Mouse (Mus musculus) hindbrain, embryonic 15.5 days (tissue): ENCODE data around the gene Ccdc43. TPM values are rescaled to one million over a fixed set of nuclear protein-coding genes. Genes with fewer than 3 reads are reported as not detected.

ENCODE experiments used
- ATAC-seq: fragments of 200-750 bp; cut with Nextera tagmentation; 2 replicates; pipeline ENCODE4 v1.8.0; 2017; ENCODE audit warnings: low read depth, moderate number of reproducible peaks, moderate TSS enrichment; ENCODE audit not compliant: low FRiP score
- H3K27ac ChIP-seq: fragments of 300-500 bp; sonication (generic); replicated peaks from 2 replicates; pipeline ENCODE4 v1.5.1; 2015; ENCODE audit warnings: mild to moderate bottlenecking, inconsistent platforms
- H3K27me3 ChIP-seq: fragments of 300-500 bp; sonication (generic); 2 replicates; pipeline ENCODE4 v1.6.1; 2015; ENCODE audit warnings: control low read depth, inconsistent platforms
- H3K36me3 ChIP-seq: fragments of 300-500 bp; sonication (generic); 2 replicates; pipeline ENCODE4 v1.6.1; 2015; ENCODE audit warnings: control low read depth, inconsistent platforms
- H3K4me1 ChIP-seq: fragments of 300-500 bp; sonication (generic); replicated peaks from 2 replicates; pipeline ENCODE4 v1.6.1; 2015; ENCODE audit warnings: control low read depth, inconsistent platforms
- H3K4me2 ChIP-seq: fragments of 300-500 bp; sonication (generic); 2 replicates; pipeline ENCODE4 v1.6.1; 2015; ENCODE audit warnings: moderate library complexity, mild to moderate bottlenecking, inconsistent platforms
- H3K4me3 ChIP-seq: fragments of 300-500 bp; sonication (generic); 2 replicates; pipeline ENCODE4 v1.5.1; 2015; ENCODE audit warnings: mild to moderate bottlenecking, inconsistent platforms
- H3K9ac ChIP-seq: fragments of 300-500 bp; sonication (generic); 2 replicates; pipeline ENCODE4 v1.6.1; 2015; ENCODE audit warnings: inconsistent platforms
- H3K9me3 ChIP-seq: fragments of 300-500 bp; sonication (generic); 2 replicates; pipeline ENCODE4 v1.6.1; 2016; ENCODE audit warnings: control low read depth, inconsistent platforms
- WGBS: fragments of 180-500 bp; shearing (Covaris S2); methylation state at CpG from one replicate; pipeline ENCODE4 v1.1.7; 2015; 5-methylcytosine and 5-hydroxymethylcytosine counted together
- microRNA-seq: library from miRNA; unstranded; fragments of <30 nt; microRNA quantifications from one replicate; pipeline ENCODE4, GENCODE M21; 2016
- polyA plus RNA-seq: library from polyadenylated mRNA; unstranded; fragments of >200 nt; fragmentation: Nextera tagmentation; extraction: Ambion mirVana; gene quantifications from 2 replicates; pipeline ENCODE4 v1.2.1, GENCODE M21; 2015

Ccdc43 gene
- polyA plus RNA-seq, 1 experiment from 2014 or later, result 34.2 TPM

DNA sequence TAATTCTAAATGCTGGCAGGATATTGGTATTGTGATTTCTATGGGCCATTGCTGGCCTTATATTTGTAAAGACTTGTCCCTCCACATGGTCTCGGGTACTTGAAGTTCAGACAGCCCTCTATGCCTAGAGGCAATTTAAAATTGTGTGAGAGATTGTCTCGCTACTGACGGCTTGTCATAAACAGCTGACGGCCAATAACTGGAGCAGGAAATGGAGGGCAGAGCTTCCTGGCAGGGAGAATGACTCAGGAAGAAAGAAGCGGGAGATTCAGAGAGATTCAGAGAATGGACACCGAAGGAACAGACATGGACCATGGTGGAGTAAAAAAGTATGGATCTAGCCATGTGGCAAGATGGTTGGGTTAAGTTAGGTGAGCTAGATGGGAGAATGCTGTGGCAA, 40.7 kb downstream of the Ccdc43 start:
- Histone ChIP-seq H3K9me3 (no peaks in the 10 kb centered on the region), H3K27ac (no peak overlapping the region), H3K27me3 (no peaks in the 10 kb centered on the region), H3K36me3 (no peaks in the 10 kb centered on the region), H3K4me1 (no peaks in the 10 kb centered on the region), H3K4me3 (no peak overlapping the region), H3K4me2 (no peak overlapping the region), H3K9ac (no peak overlapping the region)
- ATAC-seq, result no peak
- 77% methylated on average over 6 of the region's 6 CpGs for WGBS

DNA sequence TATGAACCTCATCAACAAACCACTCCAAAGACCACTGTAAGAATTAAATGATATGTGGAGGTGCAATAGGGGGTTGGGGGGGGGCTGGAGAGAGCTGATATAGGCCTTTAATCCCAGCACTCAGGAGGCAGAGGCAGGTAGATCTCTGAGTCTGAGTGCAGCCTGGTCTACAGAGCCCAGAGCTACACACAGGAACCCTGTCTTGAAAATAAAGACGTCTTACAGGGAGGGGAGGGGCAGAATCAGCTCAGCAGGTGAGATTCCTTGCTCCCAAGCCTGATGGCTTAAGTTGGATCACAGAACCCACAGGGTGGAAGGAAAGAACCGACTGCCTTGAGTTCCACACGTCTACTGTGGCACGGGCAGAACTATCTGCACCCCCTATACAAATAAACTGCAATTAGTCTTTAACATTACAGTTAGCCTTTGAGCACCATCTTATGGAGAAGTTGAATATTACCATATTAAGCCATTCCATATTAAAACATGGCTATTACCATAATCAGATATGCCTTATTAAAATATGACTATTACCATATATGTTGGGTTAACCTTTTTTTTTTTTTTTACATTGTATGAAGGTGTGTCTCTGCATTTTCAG, 41.2 kb downstream of the Ccdc43 start:
- Histone ChIP-seq H3K4me3 (no peak overlapping the region), H3K4me2 (no peak overlapping the region), H3K4me1 (no peaks in the 10 kb centered on the region), H3K9ac (no peak overlapping the region), H3K27me3 (no peaks in the 10 kb centered on the region), H3K27ac (no peak overlapping the region), H3K36me3 (no peaks in the 10 kb centered on the region), H3K9me3 (no peaks in the 10 kb centered on the region)
- no peak for ATAC-seq
- 18% methylated on average over 4 of the region's 4 CpGs for WGBS

DNA sequence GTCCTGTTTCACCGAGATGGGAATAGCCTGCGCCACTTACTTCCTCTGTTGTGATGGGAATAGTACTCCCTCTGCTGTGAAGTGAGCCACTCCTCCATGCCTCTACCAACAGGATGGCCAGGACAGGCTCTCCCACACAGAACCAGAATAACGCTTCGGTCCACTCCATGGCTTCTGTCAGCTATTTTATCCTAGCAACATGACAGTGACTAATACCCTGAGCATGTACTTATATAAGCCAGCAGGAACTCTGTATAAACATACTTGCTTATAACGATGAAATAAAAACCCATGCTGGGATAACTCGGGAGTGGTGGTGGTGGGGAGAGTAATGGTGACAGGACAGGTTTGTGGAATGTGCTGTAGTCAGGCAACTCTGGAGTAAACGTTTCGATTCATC, 41.7 kb downstream of the Ccdc43 start:
- H3K4me1 ChIP-seq, result no peaks in the 10 kb centered on the region
- no peak overlapping the region for H3K27ac ChIP-seq
- no peaks in the 10 kb centered on the region for H3K36me3 ChIP-seq
- no peak overlapping the region for H3K4me3 ChIP-seq
- no peak overlapping the region for H3K9ac ChIP-seq
- H3K9me3 ChIP-seq, result no peaks in the 10 kb centered on the region
- WGBS, result 80% methylated on average over 8 of the region's 8 CpGs
- H3K27me3 ChIP-seq, result no peaks in the 10 kb centered on the region
- ATAC-seq, result no peak
- no peak overlapping the region for H3K4me2 ChIP-seq

DNA sequence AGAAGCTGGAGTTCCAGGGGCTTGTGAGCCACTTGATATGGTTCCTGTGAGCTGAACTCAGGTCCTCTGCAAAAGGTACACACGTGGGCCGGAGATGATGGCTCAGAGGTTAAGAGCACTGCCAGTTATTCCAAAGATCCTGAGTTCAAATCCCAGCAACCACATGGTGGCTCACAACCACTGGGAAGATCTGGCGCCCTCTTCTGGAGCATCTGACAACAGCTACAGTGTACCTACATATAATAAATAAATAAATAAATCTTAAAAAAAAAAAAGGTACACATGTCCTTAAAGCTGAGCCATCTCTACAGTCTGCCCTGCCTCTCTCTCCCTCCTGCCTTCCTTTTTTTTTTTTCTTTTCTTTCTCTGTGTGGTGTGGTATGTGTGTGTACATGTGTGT, 44.7 kb downstream of the Ccdc43 start:
- no peak overlapping the region for H3K4me2 ChIP-seq
- H3K4me3 ChIP-seq, result no peak overlapping the region
- no peaks in the 10 kb centered on the region for H3K9me3 ChIP-seq
- ATAC-seq, result no peak
- 63% methylated on average over 3 of the region's 3 CpGs for WGBS
- H3K9ac ChIP-seq, result no peak overlapping the region
- no peak overlapping the region for H3K27ac ChIP-seq
- H3K4me1 ChIP-seq, result no peaks in the 10 kb centered on the region
- H3K36me3 ChIP-seq, result no peaks in the 10 kb centered on the region
- no peaks in the 10 kb centered on the region for H3K27me3 ChIP-seq

DNA sequence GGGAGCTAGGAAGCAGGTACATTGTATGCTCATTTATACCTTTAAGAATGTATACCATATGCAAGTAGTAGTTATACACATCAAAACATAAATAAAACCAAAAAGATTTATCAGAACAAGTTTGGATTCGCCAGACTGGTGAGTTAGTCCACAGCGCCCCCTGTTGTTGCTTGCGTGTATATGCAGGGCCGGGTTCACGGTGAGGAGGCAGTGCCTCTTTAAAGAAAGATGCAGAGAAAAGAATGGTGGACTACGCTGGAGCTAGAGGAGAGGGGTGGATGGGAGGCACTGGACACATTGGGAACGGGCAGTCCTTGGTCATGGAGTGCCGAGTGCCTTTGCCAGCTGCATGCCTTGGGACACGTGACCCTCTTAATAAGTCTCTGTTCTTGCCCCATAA, 46.2 kb downstream of the Ccdc43 start:
- no peak overlapping the region for H3K27ac ChIP-seq
- H3K4me1 ChIP-seq, result no peaks in the 10 kb centered on the region
- H3K4me3 ChIP-seq, result no peak overlapping the region
- H3K9me3 ChIP-seq, result no peaks in the 10 kb centered on the region
- no peak overlapping the region for H3K9ac ChIP-seq
- WGBS, result 2% methylated on average over 9 of the region's 9 CpGs
- no peak overlapping the region for H3K4me2 ChIP-seq
- no peaks in the 10 kb centered on the region for H3K27me3 ChIP-seq
- ATAC-seq, result no peak
- H3K36me3 ChIP-seq, result no peaks in the 10 kb centered on the region

DNA sequence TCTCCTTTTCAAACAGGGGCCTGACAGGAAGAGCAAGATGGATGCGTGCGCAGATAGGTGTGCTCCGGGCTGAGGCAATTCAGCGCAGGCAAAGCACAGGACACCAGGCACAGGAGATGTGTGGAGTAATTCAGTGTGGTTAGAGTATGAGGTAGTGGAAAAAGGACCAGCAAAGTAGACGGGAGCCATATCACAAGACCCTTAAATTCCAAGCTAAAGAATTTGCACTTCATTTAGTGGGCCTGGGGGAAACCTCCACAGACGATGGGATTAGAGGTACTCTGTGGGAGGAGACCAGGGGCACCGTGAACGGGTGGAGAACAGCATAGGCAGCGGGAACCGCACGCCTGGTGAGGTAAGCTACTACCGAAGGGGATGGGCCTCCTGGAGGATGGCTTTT, 49.7 kb downstream of the Ccdc43 start:
- Histone ChIP-seq H3K4me1 (no peaks in the 10 kb centered on the region), H3K4me2 (no peak overlapping the region), H3K4me3 (no peak overlapping the region), H3K27me3 (0 out of 2 replicates have a peak, but pooled peaks cover 2% of the 10 kb centered on the region), H3K9ac (no peak overlapping the region), H3K9me3 (no peaks in the 10 kb centered on the region), H3K27ac (no peak overlapping the region), H3K36me3 (no peaks in the 10 kb centered on the region)
- ATAC-seq, result no peak
- 77% methylated on average over 12 of the region's 12 CpGs for WGBS

DNA sequence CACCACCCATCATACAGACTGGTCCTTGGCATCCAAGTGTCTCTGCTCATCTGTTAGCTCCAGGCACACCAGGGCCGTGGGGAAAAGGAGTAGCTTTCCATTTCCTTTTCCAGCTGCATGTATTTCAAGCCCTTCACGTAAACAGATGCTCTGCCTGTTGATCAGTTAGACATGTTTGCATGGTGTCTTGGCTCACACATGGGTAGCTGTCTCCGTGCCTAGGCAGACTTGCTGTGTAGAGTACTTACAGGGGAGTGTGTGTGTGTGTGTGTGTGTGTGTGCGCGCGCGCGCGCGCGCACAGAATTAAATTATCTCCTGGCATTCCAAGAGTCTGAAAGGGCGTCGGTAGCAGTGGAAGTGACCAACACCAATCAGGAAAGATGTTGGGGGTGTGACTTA, 51.4 kb downstream of the Ccdc43 start:
- Histone ChIP-seq H3K4me3 (no peak overlapping the region), H3K4me1 (no peaks in the 10 kb centered on the region)

DNA sequence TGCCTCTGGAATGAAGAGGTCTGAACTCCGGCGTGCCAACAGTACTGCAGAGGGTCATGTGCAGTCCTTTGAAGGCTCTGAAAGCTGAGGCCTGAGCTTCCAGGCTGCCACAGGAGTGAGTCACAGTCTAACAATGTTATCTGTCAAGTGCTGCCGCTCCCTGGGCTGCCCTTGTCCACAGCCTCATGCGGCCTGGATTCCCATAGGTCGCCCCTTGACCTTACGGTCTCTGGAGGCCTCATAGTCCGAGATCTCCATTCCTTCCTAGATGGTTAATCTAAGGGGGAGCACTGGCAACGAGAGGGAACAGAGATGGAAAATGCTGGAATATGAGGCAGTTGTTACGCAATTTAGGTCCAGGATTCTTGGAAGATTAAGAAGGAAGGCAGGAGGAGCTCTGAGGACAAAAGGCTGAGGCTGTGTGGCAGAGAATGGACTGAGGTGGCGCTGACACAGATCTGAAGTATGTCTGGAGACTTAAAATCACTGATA, 53.6 kb downstream of the Ccdc43 start:
- no peak overlapping the region for H3K27ac ChIP-seq
- H3K9me3 ChIP-seq, result no peaks in the 10 kb centered on the region
- no peaks in the 10 kb centered on the region for H3K4me1 ChIP-seq
- H3K36me3 ChIP-seq, result no peaks in the 10 kb centered on the region
- no peak for ATAC-seq
- no peak overlapping the region for H3K4me2 ChIP-seq
- 0 out of 2 replicates have a peak, but pooled peaks cover 2% of the 10 kb centered on the region for H3K27me3 ChIP-seq
- no peak overlapping the region for H3K4me3 ChIP-seq
- H3K9ac ChIP-seq, result no peak overlapping the region
- 53% methylated on average over 10 of the region's 10 CpGs for WGBS

More for the DNA sequence above, 51.4 kb downstream of the Ccdc43 start:
- no peaks in the 10 kb centered on the region for H3K9me3 ChIP-seq
- 0 out of 2 replicates have a peak, but pooled peaks cover 2% of the 10 kb centered on the region for H3K27me3 ChIP-seq
- no peak overlapping the region for H3K9ac ChIP-seq
- no peak overlapping the region for H3K4me2 ChIP-seq
- H3K36me3 ChIP-seq, result no peaks in the 10 kb centered on the region
- H3K27ac ChIP-seq, result no peak overlapping the region
- WGBS, result 89% methylated on average over 13 of the region's 13 CpGs
- ATAC-seq, result no peak

DNA sequence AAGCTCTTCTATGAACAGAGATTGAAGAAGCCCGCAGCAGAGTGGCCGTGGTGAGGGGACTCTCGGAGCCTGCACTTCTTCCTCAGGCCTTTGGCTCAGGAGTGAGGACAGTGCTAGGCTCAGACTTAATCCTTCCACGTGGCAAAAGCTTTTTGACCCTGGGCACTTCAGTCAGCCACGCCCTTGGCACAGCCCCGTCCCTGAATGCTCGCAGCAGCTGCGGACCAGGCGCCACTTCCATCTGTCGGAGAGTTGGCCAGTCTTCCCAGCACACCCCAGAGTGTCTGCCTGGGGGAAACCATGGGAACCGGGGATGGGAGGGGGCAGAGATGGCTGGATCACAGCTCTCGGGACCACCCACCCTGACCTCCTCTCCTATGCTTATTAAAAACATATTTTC, 60.7 kb downstream of the Ccdc43 start:
- H3K36me3 ChIP-seq, result no peaks in the 10 kb centered on the region
- H3K9me3 ChIP-seq, result no peaks in the 10 kb centered on the region
- no peak overlapping the region for H3K9ac ChIP-seq
- no peak overlapping the region for H3K4me3 ChIP-seq
- 32% methylated on average over 12 of the region's 12 CpGs for WGBS
- H3K4me1 ChIP-seq, result 0 out of 2 replicates have a peak, but pooled peaks cover 5% of the 10 kb centered on the region
- no peak overlapping the region for H3K4me2 ChIP-seq
- ATAC-seq, result peak; percentile 45; the same call in 1 of the 2 replicates
- peaks cover 6% of the 10 kb centered on the region; the same call in 1 of the 2 replicates for H3K27me3 ChIP-seq
- H3K27ac ChIP-seq, result no peak overlapping the region

Small RNA genes lying within 50 kb of the gene (microRNA-seq; reads per million reads assigned to microRNA genes)
- gene Gm22920, result not detected

Other genes starting within 250 kb of the Ccdc43 start
- 9.5 and 10.1 TPM in 2 replicates for gene Itga2b, start 227.7 kb downstream of the Ccdc43 start, polyA plus RNA-seq
- gene Gpatch8, start 141.4 kb downstream of the Ccdc43 start, polyA plus RNA-seq, result 66.6 and 69.9 TPM in 2 replicates
- 3.1 and 3.4 TPM in 2 replicates for gene Gm11627, start 118.3 kb downstream of the Ccdc43 start, polyA plus RNA-seq
- gene Fzd2, start 93.4 kb downstream of the Ccdc43 start, polyA plus RNA-seq, result 7.9 and 9.8 TPM in 2 replicates
- 0.09 and 0.16 TPM in 2 replicates for gene Meioc, start 34.1 kb downstream of the Ccdc43 start, polyA plus RNA-seq
- 25.6 and 25.9 TPM in 2 replicates for gene Adam11, start 63.7 kb upstream of the Ccdc43 start, polyA plus RNA-seq
- 32.5 and 32.8 TPM in 2 replicates for gene Gjc1, start 121.9 kb upstream of the Ccdc43 start, polyA plus RNA-seq
- 12.1 and 13.9 TPM in 2 replicates for gene Higd1b, start 138.1 kb upstream of the Ccdc43 start, polyA plus RNA-seq
- gene Eftud2, start 183.2 kb upstream of the Ccdc43 start, polyA plus RNA-seq, result 133 and 142 TPM in 2 replicates
- 2.0 and 2.1 TPM in 2 replicates for gene Ccdc103, start 183.4 kb upstream of the Ccdc43 start, polyA plus RNA-seq
- gene Fam187a, start 187.4 kb upstream of the Ccdc43 start, polyA plus RNA-seq, result 0.13 TPM in 1 of 2 replicates, not detected in the other
- gene Gfap, start 203.1 kb upstream of the Ccdc43 start, polyA plus RNA-seq, result 1.8 and 1.9 TPM in 2 replicates
- gene Kif18b, start 227.3 kb upstream of the Ccdc43 start, polyA plus RNA-seq, result 2.1 and 3.6 TPM in 2 replicates
- gene C1ql1, start 248.9 kb upstream of the Ccdc43 start, polyA plus RNA-seq, result 9.8 and 11.1 TPM in 2 replicates